Mouse (Mus musculus): ENCODE measurements around the gene Ctcf.

DNA sequence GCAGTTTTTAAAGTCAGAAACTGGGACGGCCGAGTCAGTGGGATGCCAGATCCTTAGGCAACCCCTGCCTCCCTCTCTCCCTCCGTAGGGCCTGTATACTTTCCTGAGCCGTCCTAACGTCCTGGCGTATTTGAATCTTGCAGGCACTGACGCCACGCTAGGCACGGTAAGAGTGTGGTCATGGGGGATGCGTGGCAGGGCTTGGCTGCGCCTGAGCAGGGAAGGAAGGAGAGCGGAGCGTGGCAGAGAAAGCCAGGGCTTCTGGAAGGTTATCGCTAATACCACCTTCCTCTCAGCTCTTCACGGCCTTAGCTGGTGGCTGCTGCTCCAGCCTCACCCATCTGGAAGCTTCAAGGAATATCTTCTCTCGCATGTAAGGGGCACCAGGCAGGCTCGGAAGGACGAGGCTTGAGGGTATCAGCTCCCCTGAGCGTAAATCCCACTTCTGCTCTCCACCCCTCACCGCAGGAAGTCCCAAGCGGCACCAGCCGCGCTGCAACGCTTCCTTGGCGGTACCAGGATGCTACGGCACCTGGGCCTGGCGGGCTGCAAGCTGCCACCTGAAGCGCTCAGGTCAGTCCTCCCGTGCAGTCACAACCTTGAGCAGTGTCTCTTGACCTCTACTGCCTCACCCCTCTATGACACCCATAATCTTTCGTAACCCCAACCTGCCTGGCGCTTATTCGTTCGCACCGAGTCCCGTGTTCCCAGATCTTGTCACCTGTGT is 53.1 kb downstream of the Ctcf start:
- TF ChIP-seq CTCF (IDR thresholded peaks at IDR 0.05; ENCODE audit: extremely low read depth, insufficient read depth, insufficient read length, insufficient replicate concordance) (no peak), POLR2A (IDR thresholded peaks at IDR 0.05; ENCODE audit: low read depth, low read length) (no peak)
